Mouse (Mus musculus): Measurements from ENCODE around the gene Pax7. TPM values are rescaled to one million over a fixed set of nuclear protein-coding genes. Genes with fewer than 3 reads are reported as not detected.
A peak's percentile ranks its signal among the peaks of the same experiment; 100 is the strongest.

Pax7 gene
- polyA plus RNA-seq, 1 experiment from 2014 or later, result 0.24 TPM

- no peak overlapping the region for H3K27ac ChIP-seq (ENCODE audit: low read depth, low read length)
- no peak for ATAC-seq
Measured at GRCm38 (mm10) chr4:139826231-139826630, 7.1 kb downstream of the Pax7 start.

GRCm38 (mm10) chr4:139825326-139826112 lies 7.8 kb downstream of the Pax7 start:
- H3K27me3 ChIP-seq (replicated peaks; ENCODE audit: control insufficient read depth, insufficient read depth, low read length), result peaks cover 52% of the 10 kb centered on the region
- no peak overlapping the region for H3K9ac ChIP-seq (ENCODE audit: low read depth, low read length)
- no peak overlapping the region for H3K4me2 ChIP-seq (ENCODE audit: low read length)
- H3K36me3 ChIP-seq (ENCODE audit: control insufficient read depth, insufficient read depth, low read length), result no peaks in the 10 kb centered on the region
- H3K27ac ChIP-seq (ENCODE audit: low read depth, low read length), result no peak overlapping the region
- 10% methylated on average over 14 of the region's 14 CpGs for WGBS
- H3K4me3 ChIP-seq (ENCODE audit: low read length), result no peak overlapping the region
- no peaks in the 10 kb centered on the region for H3K9me3 ChIP-seq (ENCODE audit: control insufficient read depth, low read length)
- ATAC-seq, result no peak
- peaks cover 21% of the 10 kb centered on the region for H3K4me1 ChIP-seq (ENCODE audit: control insufficient read depth, insufficient read depth, low read depth, low read length)

More at GRCm38 (mm10) chr4:139826231-139826630, 7.1 kb downstream of the Pax7 start:
- Histone ChIP-seq H3K4me2 (ENCODE audit: low read length) (no peak overlapping the region), H3K27me3 (replicated peaks; ENCODE audit: control insufficient read depth, insufficient read depth, low read length) (peaks cover 50% of the 10 kb centered on the region), H3K9me3 (ENCODE audit: control insufficient read depth, low read length) (no peaks in the 10 kb centered on the region), H3K4me3 (ENCODE audit: low read length) (no peak overlapping the region), H3K4me1 (ENCODE audit: control insufficient read depth, insufficient read depth, low read depth, low read length) (peaks cover 18% of the 10 kb centered on the region), H3K9ac (ENCODE audit: low read depth, low read length) (no peak overlapping the region), H3K36me3 (ENCODE audit: control insufficient read depth, insufficient read depth, low read length) (no peaks in the 10 kb centered on the region)
- 20% methylated on average over 3 of the region's 3 CpGs for WGBS

- H3K9me3 ChIP-seq (ENCODE audit: control insufficient read depth, low read length), result no peaks in the 10 kb centered on the region
- H3K4me1 ChIP-seq (ENCODE audit: control insufficient read depth, insufficient read depth, low read depth, low read length), result peaks cover 21% of the 10 kb centered on the region
- ATAC-seq, result no peak
- H3K27me3 ChIP-seq (replicated peaks; ENCODE audit: control insufficient read depth, insufficient read depth, low read length), result peaks cover 49% of the 10 kb centered on the region
- H3K9ac ChIP-seq (ENCODE audit: low read depth, low read length), result no peak overlapping the region
- no peaks in the 10 kb centered on the region for H3K36me3 ChIP-seq (ENCODE audit: control insufficient read depth, insufficient read depth, low read length)
- H3K4me3 ChIP-seq (ENCODE audit: low read length), result no peak overlapping the region
- no peak overlapping the region for H3K4me2 ChIP-seq (ENCODE audit: low read length)
- H3K27ac ChIP-seq (ENCODE audit: low read depth, low read length), result no peak overlapping the region
- WGBS, result 2% methylated on average over 22 of the region's 22 CpGs
Measured at GRCm38 (mm10) chr4:139824572-139825325, 8.6 kb downstream of the Pax7 start.

- Histone ChIP-seq H3K9me3 (ENCODE audit: control insufficient read depth, low read length) (no peaks in the 10 kb centered on the region), H3K36me3 (ENCODE audit: control insufficient read depth, insufficient read depth, low read length) (no peaks in the 10 kb centered on the region), H3K27me3 (replicated peaks; ENCODE audit: control insufficient read depth, insufficient read depth, low read length) (peaks cover 52% of the 10 kb centered on the region), H3K9ac (ENCODE audit: low read depth, low read length) (peak overlapping the region; percentile 14; the same call in 1 of the 2 replicates), H3K4me1 (ENCODE audit: control insufficient read depth, insufficient read depth, low read depth, low read length) (peaks cover 21% of the 10 kb centered on the region), H3K27ac (ENCODE audit: low read depth, low read length) (no peak overlapping the region), H3K4me3 (ENCODE audit: low read length) (peak overlapping the region; percentile 17), H3K4me2 (ENCODE audit: low read length) (peak overlapping the region; percentile 34)
- no peak for ATAC-seq
- under 1% methylated on average over 32 of the region's 32 CpGs for WGBS
Measured at GRCm38 (mm10) chr4:139823870-139824472, 9.4 kb downstream of the Pax7 start.

- H3K36me3 ChIP-seq (ENCODE audit: control insufficient read depth, insufficient read depth, low read length), result no peaks in the 10 kb centered on the region
- 2% methylated on average over 44 of the region's 44 CpGs for WGBS
- H3K4me2 ChIP-seq (ENCODE audit: low read length), result peak overlapping the region; percentile 34
- H3K4me3 ChIP-seq (ENCODE audit: low read length), result peak overlapping the region; percentile 17
- no peak for ATAC-seq
- H3K9me3 ChIP-seq (ENCODE audit: control insufficient read depth, low read length), result no peaks in the 10 kb centered on the region
- peaks cover 20% of the 10 kb centered on the region for H3K4me1 ChIP-seq (ENCODE audit: control insufficient read depth, insufficient read depth, low read depth, low read length)
- H3K9ac ChIP-seq (ENCODE audit: low read depth, low read length), result no peak overlapping the region
- H3K27ac ChIP-seq (ENCODE audit: low read depth, low read length), result no peak overlapping the region
- peaks cover 53% of the 10 kb centered on the region for H3K27me3 ChIP-seq (replicated peaks; ENCODE audit: control insufficient read depth, insufficient read depth, low read length)
Measured at GRCm38 (mm10) chr4:139823138-139823869, 10.0 kb downstream of the Pax7 start.

- 5% methylated on average over 28 of the region's 28 CpGs for WGBS
- no peak overlapping the region for H3K27ac ChIP-seq (ENCODE audit: low read depth, low read length)
- H3K36me3 ChIP-seq (ENCODE audit: control insufficient read depth, insufficient read depth, low read length), result no peaks in the 10 kb centered on the region
- H3K9me3 ChIP-seq (ENCODE audit: control insufficient read depth, low read length), result no peaks in the 10 kb centered on the region
- ATAC-seq, result no peak
- peaks cover 57% of the 10 kb centered on the region for H3K27me3 ChIP-seq (replicated peaks; ENCODE audit: control insufficient read depth, insufficient read depth, low read length)
- no peak overlapping the region for H3K4me3 ChIP-seq (ENCODE audit: low read length)
- H3K4me1 ChIP-seq (ENCODE audit: control insufficient read depth, insufficient read depth, low read depth, low read length), result peaks cover 13% of the 10 kb centered on the region
- H3K9ac ChIP-seq (ENCODE audit: low read depth, low read length), result no peak overlapping the region
- H3K4me2 ChIP-seq (ENCODE audit: low read length), result no peak overlapping the region
Measured at GRCm38 (mm10) chr4:139822214-139823137, 10.9 kb downstream of the Pax7 start.

- H3K4me3 ChIP-seq (ENCODE audit: low read length), result peak overlapping the region; percentile 30
- no peaks in the 10 kb centered on the region for H3K9me3 ChIP-seq (ENCODE audit: control insufficient read depth, low read length)
- no peak overlapping the region for H3K27ac ChIP-seq (ENCODE audit: low read depth, low read length)
- WGBS, result under 1% methylated on average over 65 of the region's 65 CpGs
- peaks cover 13% of the 10 kb centered on the region for H3K4me1 ChIP-seq (ENCODE audit: control insufficient read depth, insufficient read depth, low read depth, low read length)
- ATAC-seq, result peak; percentile 56
- H3K36me3 ChIP-seq (ENCODE audit: control insufficient read depth, insufficient read depth, low read length), result no peaks in the 10 kb centered on the region
- peak overlapping the region; percentile 48 for H3K4me2 ChIP-seq (ENCODE audit: low read length)
- peak overlapping the region; percentile 51 for H3K9ac ChIP-seq (ENCODE audit: low read depth, low read length)
- H3K27me3 ChIP-seq (replicated peaks; ENCODE audit: control insufficient read depth, insufficient read depth, low read length), result peaks cover 58% of the 10 kb centered on the region
Measured at GRCm38 (mm10) chr4:139821491-139822160, 11.7 kb downstream of the Pax7 start.

GRCm38 (mm10) chr4:139821071-139821470 lies 12.3 kb downstream of the Pax7 start:
- Histone ChIP-seq H3K4me2 (ENCODE audit: low read length) (peak overlapping the region; percentile 48), H3K27ac (ENCODE audit: low read depth, low read length) (no peak overlapping the region), H3K9ac (ENCODE audit: low read depth, low read length) (peak overlapping the region; percentile 51), H3K9me3 (ENCODE audit: control insufficient read depth, low read length) (no peaks in the 10 kb centered on the region), H3K36me3 (ENCODE audit: control insufficient read depth, insufficient read depth, low read length) (no peaks in the 10 kb centered on the region), H3K4me1 (ENCODE audit: control insufficient read depth, insufficient read depth, low read depth, low read length) (peaks cover 13% of the 10 kb centered on the region), H3K27me3 (replicated peaks; ENCODE audit: control insufficient read depth, insufficient read depth, low read length) (peaks cover 57% of the 10 kb centered on the region), H3K4me3 (ENCODE audit: low read length) (peak overlapping the region; percentile 30)
- ATAC-seq, result no peak
- WGBS, result under 1% methylated on average over 22 of the region's 22 CpGs
